Mouse (Mus musculus): ENCODE measurements at regions not wholly inside any gene's neighbourhood (a gene's known extent, or its start where the extent isn't known, plus 50 kb on each side); places are given as distances from the start of the nearest gene placed in this dataset.
A peak's percentile ranks its signal among the peaks of the same experiment; 100 is the strongest.

GRCm38 (mm10) chr4:107736866-107737265 is 52.8 kb upstream of the Dmrtb1 start:
- DNase-seq (ENCODE audit: extremely low read depth), result no peak
- Histone ChIP-seq H3K4me3 (replicated peaks in 1 of 3; ENCODE audit: low read depth in 2 of 3, low read length in 2 of 3, poor library complexity in 1 of 3) (no peak overlapping the region), H3K36me3 (replicated peaks in 1 of 2; ENCODE audit: control insufficient read depth in 1 of 2, insufficient read depth in 1 of 2, low read length in 1 of 2) (no peaks in the 10 kb centered on the region), H3K27me3 (replicated peaks) (peaks cover 2% of the 10 kb centered on the region), H3K79me2 (replicated peaks; ENCODE audit: control insufficient read depth, extremely low read depth, insufficient read depth, poor library complexity, severe bottlenecking) (no peaks in the 10 kb centered on the region), H3K4me2 (ENCODE audit: insufficient read depth, low read depth, poor library complexity, severe bottlenecking) (no peak overlapping the region), H3K4me1 (ENCODE audit: control insufficient read depth in 1 of 2, insufficient read depth in 2 of 2) (peaks cover 0 to 10% of the 10 kb centered on the region in 2 experiments; a peak in 2 of 4 replicates), H3K27ac (ENCODE audit: insufficient read depth, low read depth) (no peak overlapping the region), H3K9me3 (replicated peaks; ENCODE audit: low read length) (no peaks in the 10 kb centered on the region), H3K9ac (ENCODE audit: insufficient read depth, low read depth) (no peak overlapping the region)
- TF ChIP-seq HCFC1 (IDR thresholded peaks at IDR 0.05; ENCODE audit: low read depth, low read length) (no peak), GABPA (IDR thresholded peaks at IDR 0.05; ENCODE audit: insufficient replicate concordance, low read depth, low read length) (no peak), MAFK (IDR thresholded peaks at IDR 0.05; ENCODE audit: insufficient replicate concordance, low read length) (no peak)
- dilution Hi-C loops (cut with MboI; ENCODE audit: extremely low pct_ligation_motif_present, extremely low pct_unique_long_range_greater_than_20kb, low sequenced_read_pairs), result no loop called here
- in situ Hi-C loops (cut with MboI; ENCODE audit: low pct_ligation_motif_present, low pct_unique_long_range_greater_than_20kb, low sequenced_read_pairs), result no loop called here

DNA sequence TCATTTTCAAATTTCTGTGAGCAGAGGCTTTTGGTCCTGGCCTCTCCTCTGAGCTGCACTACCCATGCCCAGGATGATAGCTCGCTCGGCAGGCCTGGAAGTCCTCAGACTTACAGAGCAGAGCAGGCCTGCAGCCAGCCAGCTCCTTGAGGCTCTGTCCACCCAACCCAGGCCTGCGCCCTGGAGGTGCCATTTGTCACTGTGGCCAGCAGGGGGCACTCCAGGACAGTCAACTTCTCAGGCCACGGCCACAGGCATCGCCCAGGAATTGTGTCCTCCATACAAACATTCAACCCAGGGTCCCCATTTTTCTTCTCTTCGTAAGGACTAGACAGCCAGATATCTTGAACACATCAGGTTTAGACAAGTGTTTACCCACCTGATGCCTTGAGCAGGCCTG is 53.9 kb upstream of the Dmrtb1 start:
- Histone ChIP-seq H3K36me3 (replicated peaks in 1 of 2; ENCODE audit: control insufficient read depth in 1 of 2, insufficient read depth in 1 of 2, low read length in 1 of 2) (no peaks in the 10 kb centered on the region), H3K4me1 (ENCODE audit: control insufficient read depth in 1 of 2, insufficient read depth in 2 of 2) (0 out of 4 replicates have a peak, but pooled peaks cover 0 to 2% of the 10 kb centered on the region in 2 experiments), H3K9ac (ENCODE audit: insufficient read depth, low read depth) (no peak overlapping the region), H3K27ac (ENCODE audit: insufficient read depth, low read depth) (no peak overlapping the region), H3K4me2 (ENCODE audit: insufficient read depth, low read depth, poor library complexity, severe bottlenecking) (no peak overlapping the region), H3K27me3 (replicated peaks) (peaks cover 2% of the 10 kb centered on the region), H3K4me3 (replicated peaks in 1 of 3; ENCODE audit: low read depth in 2 of 3, low read length in 2 of 3, poor library complexity in 1 of 3) (no peak overlapping the region), H3K9me3 (replicated peaks; ENCODE audit: low read length) (no peaks in the 10 kb centered on the region), H3K79me2 (replicated peaks; ENCODE audit: control insufficient read depth, extremely low read depth, insufficient read depth, poor library complexity, severe bottlenecking) (no peaks in the 10 kb centered on the region)
- dilution Hi-C loops (cut with MboI; ENCODE audit: extremely low pct_ligation_motif_present, extremely low pct_unique_long_range_greater_than_20kb, low sequenced_read_pairs) (no loop called here), in situ Hi-C loops (cut with MboI; ENCODE audit: low pct_ligation_motif_present, low pct_unique_long_range_greater_than_20kb, low sequenced_read_pairs) (no loop called here)
- peak; percentile 72 for DNase-seq (ENCODE audit: extremely low read depth)
- no peak for TF ChIP-seq CHD2 (IDR thresholded peaks at IDR 0.05; ENCODE audit: low read length)
- no peak for TF ChIP-seq TCF12 (IDR thresholded peaks at IDR 0.05; ENCODE audit: low read depth, low read length)
- peak; percentile 56; the same call in 1 of the 2 replicates for TF ChIP-seq NELFE (IDR thresholded peaks at IDR 0.05; ENCODE audit: low read depth, low read length)
- TF ChIP-seq BHLHE40 (IDR thresholded peaks at IDR 0.05; ENCODE audit: low read depth, low read length), result no peak
- TF ChIP-seq MAZ (IDR thresholded peaks at IDR 0.05; ENCODE audit: low read depth, low read length), result 0 out of 2 replicates have a peak, but pooled peaks have one; percentile 32
- peak; percentile 97 for TF ChIP-seq RAD21 (IDR thresholded peaks at IDR 0.05; ENCODE audit: low read depth, low read length)
- peak; percentile 23; the same call in 1 of the 2 replicates for TF ChIP-seq ZNF384 (IDR thresholded peaks at IDR 0.05; ENCODE audit: low read depth, low read length)
- peak; percentile 37; the same call in 1 of the 2 replicates for TF ChIP-seq NRF1 (IDR thresholded peaks at IDR 0.05; ENCODE audit: low read depth, low read length)
- no peak for TF ChIP-seq ZKSCAN1 (IDR thresholded peaks at IDR 0.05; ENCODE audit: borderline replicate concordance, low read depth, low read length)
- TF ChIP-seq SMC3 (IDR thresholded peaks at IDR 0.05; ENCODE audit: low read depth, low read length), result peak; percentile 98
- no peak for TF ChIP-seq KAT2A (IDR thresholded peaks at IDR 0.05; ENCODE audit: insufficient replicate concordance, low read length)
- TF ChIP-seq JUND (conservative IDR thresholded peaks at IDR 0.05; ENCODE audit: low read depth, low read length), result no peak
- peak; percentile 84 for TF ChIP-seq ZC3H11A (IDR thresholded peaks at IDR 0.05; ENCODE audit: low read depth, low read length)
- 0 out of 2 replicates have a peak, but pooled peaks have one; percentile 37 for TF ChIP-seq MAX (IDR thresholded peaks at IDR 0.05; ENCODE audit: low read length)
- TF ChIP-seq IRF4 (IDR thresholded peaks at IDR 0.05; ENCODE audit: low read depth, low read length), result 0 out of 2 replicates have a peak, but pooled peaks have one; percentile 40
- no peak for TF ChIP-seq PAX5 (IDR thresholded peaks at IDR 0.05; ENCODE audit: low read length)
- TF ChIP-seq ELF1 (IDR thresholded peaks at IDR 0.05; ENCODE audit: low read depth, low read length), result 0 out of 2 replicates have a peak, but pooled peaks have one; percentile 21
- TF ChIP-seq MXI1 (IDR thresholded peaks at IDR 0.05; ENCODE audit: low read depth, low read length), result no peak
- TF ChIP-seq CTCF (conservative IDR thresholded peaks at IDR 0.05 in 1 of 2, IDR thresholded peaks at IDR 0.05 in 1 of 2; ENCODE audit: low read depth in 2 of 2, low read length in 2 of 2), result peak; percentile 71 to 96
- TF ChIP-seq EP300 (IDR thresholded peaks at IDR 0.05; ENCODE audit: low read length), result no peak
- TF ChIP-seq UBTF (IDR thresholded peaks at IDR 0.05; ENCODE audit: low read depth, low read length), result no peak

All from CH12.LX (cell line).